Mouse (Mus musculus) ES-E14 (cell line): ENCODE results near the gene Brinp3. TPM values are rescaled to one million over a fixed set of nuclear protein-coding genes. Genes with fewer than 3 reads are reported as not detected.

Experiments used
- DNase-seq: peaks from one replicate; pipeline ENCODE4 v3.0.0-alpha.2; 2013; ENCODE audit warnings: low read depth, low spot score
- H3K27ac ChIP-seq: 2 replicates; pipeline ENCODE4 v1.5.1; 2012; ENCODE audit warnings: low read depth, mild to moderate bottlenecking, low read length, moderate library complexity, mixed read lengths; ENCODE audit not compliant: poor library complexity, insufficient read depth, severe bottlenecking
- H3K36me3 ChIP-seq: 2 replicates; pipeline ENCODE4 v1.6.1; 2012; ENCODE audit warnings: mild to moderate bottlenecking, low read length, moderate library complexity, mixed read lengths; ENCODE audit not compliant: control insufficient read depth, poor library complexity, insufficient read depth, severe bottlenecking
- H3K4me1 ChIP-seq, 2 experiments: fragments of 150-350 bp in 1 of 2; sonication (generic) in 1 of 2; 2 replicates each; pipeline ENCODE4 v1.6.1; 2012; ENCODE audit warnings: low read length in 2 of 2, mild to moderate bottlenecking in 1 of 2, mixed read lengths in 1 of 2; ENCODE audit not compliant: control insufficient read depth in 2 of 2, insufficient read depth in 2 of 2, poor library complexity in 1 of 2
- H3K4me3 ChIP-seq, 2 experiments: fragments of 150-350 bp in 1 of 2; sonication (generic) in 1 of 2; 2 replicates each; pipeline ENCODE4 v1.5.1; 2012; ENCODE audit warnings: low read length in 2 of 2, low read depth in 1 of 2, mild to moderate bottlenecking in 1 of 2, mixed read lengths in 1 of 2; ENCODE audit not compliant: insufficient read depth in 1 of 2, poor library complexity in 1 of 2, severe bottlenecking in 1 of 2
- H3K9ac ChIP-seq: 2 replicates; pipeline ENCODE4 v1.6.1; 2012; ENCODE audit warnings: low read depth, mild to moderate bottlenecking, low read length, mixed read lengths; ENCODE audit not compliant: poor library complexity, insufficient read depth, severe bottlenecking
- H3K9me3 ChIP-seq: fragments of 150-350 bp; sonication (generic); 2 replicates; pipeline ENCODE4 v1.6.1; 2012; ENCODE audit warnings: low read depth, mild to moderate bottlenecking, low read length; ENCODE audit not compliant: control insufficient read depth, insufficient read depth
- CHD2 ChIP-seq: IDR thresholded peaks from 2 replicates; pipeline ENCODE4 v1.6.1; 2014; ENCODE audit warnings: mild to moderate bottlenecking, low read depth, low read length, inconsistent platforms
- HCFC1 ChIP-seq: IDR thresholded peaks from 2 replicates; pipeline ENCODE4 v1.6.1; 2012; ENCODE audit warnings: low read length, inconsistent platforms, borderline replicate concordance; ENCODE audit not compliant: insufficient read depth
- MAFK ChIP-seq: IDR thresholded peaks from 2 replicates; pipeline ENCODE4 v1.6.1; 2014; ENCODE audit warnings: mild to moderate bottlenecking, low read depth, low read length, inconsistent platforms; ENCODE audit not compliant: insufficient read depth
- ZC3H11A ChIP-seq: IDR thresholded peaks from 2 replicates; pipeline ENCODE4 v1.6.1; 2012; ENCODE audit warnings: low read depth, mild to moderate bottlenecking, inconsistent platforms, low read length, borderline replicate concordance
- ZNF384 ChIP-seq: IDR thresholded peaks from 2 replicates; pipeline ENCODE4 v1.6.1; 2012; ENCODE audit warnings: low read depth, low read length, inconsistent platforms
- in situ Hi-C, 2 experiments: fragments of 600-800 bp; cut with MboI; formaldehyde crosslinking; loops; one replicate each; pipeline ENCODE4 v1.15.1; 2025; ENCODE audit warnings: low sequenced_read_pairs in 2 of 2, inconsistent platforms in 1 of 2; ENCODE audit not compliant: unreplicated experiment in 2 of 2
- total RNA-seq: library from RNA; depleted of rRNA; stranded (reverse); fragments of 300-350 nt; gene quantifications from 2 replicates; pipeline ENCODE4 v1.2.3, GENCODE M21; 2012

The Brinp3 gene
- total RNA-seq, 1 experiment, result 0.09 TPM

- H3K27ac ChIP-seq, result no peak overlapping the region
Observed at GRCm38 (mm10) chr1:146807765-146808164, 313.2 kb downstream of the Brinp3 start.

GRCm38 (mm10) chr1:146833888-146834287 lies 339.3 kb downstream of the Brinp3 start:
- Histone ChIP-seq H3K36me3 (no peaks in the 10 kb centered on the region), H3K9ac (no peak overlapping the region), H3K4me3 (no peak overlapping the region), H3K4me1 (no peaks in the 10 kb centered on the region), H3K9me3 (no peaks in the 10 kb centered on the region), H3K27ac (no peak overlapping the region)
- in situ Hi-C loops, result no loop called here
- no peak for DNase-seq
- no peak for TF ChIP-seq ZNF384
- no peak for TF ChIP-seq HCFC1
- TF ChIP-seq MAFK, result no peak
- TF ChIP-seq ZC3H11A, result no peak
- no peak for TF ChIP-seq CHD2

More at GRCm38 (mm10) chr1:146807765-146808164, 313.2 kb downstream of the Brinp3 start:
- no peak for TF ChIP-seq ZC3H11A
- no peak for TF ChIP-seq ZNF384
- TF ChIP-seq HCFC1, result no peak
- no peak for TF ChIP-seq CHD2
- no peak for TF ChIP-seq MAFK
- no peak overlapping the region for H3K9ac ChIP-seq
- no peak for DNase-seq
- no peaks in the 10 kb centered on the region for H3K4me1 ChIP-seq
- H3K4me3 ChIP-seq, result no peak overlapping the region
- H3K9me3 ChIP-seq, result no peaks in the 10 kb centered on the region
- H3K36me3 ChIP-seq, result no peaks in the 10 kb centered on the region
- in situ Hi-C loops, result no loop called here

- in situ Hi-C loops, result no loop called here
- TF ChIP-seq MAFK, result no peak
- no peak for TF ChIP-seq ZNF384
- TF ChIP-seq HCFC1, result no peak
- no peak for TF ChIP-seq CHD2
- TF ChIP-seq ZC3H11A, result no peak
- Histone ChIP-seq H3K9me3 (no peaks in the 10 kb centered on the region), H3K27ac (no peak overlapping the region), H3K4me3 (no peak overlapping the region), H3K36me3 (no peaks in the 10 kb centered on the region), H3K9ac (no peak overlapping the region), H3K4me1 (no peaks in the 10 kb centered on the region)
- DNase-seq, result no peak
Observed at GRCm38 (mm10) chr1:146844087-146844486, 349.5 kb downstream of the Brinp3 start.

- Histone ChIP-seq H3K36me3 (no peaks in the 10 kb centered on the region), H3K27ac (no peak overlapping the region), H3K9ac (no peak overlapping the region), H3K4me3 (no peak overlapping the region), H3K4me1 (no peaks in the 10 kb centered on the region), H3K9me3 (no peaks in the 10 kb centered on the region)
- no peak for DNase-seq
- in situ Hi-C loops, result no loop called here
- no peak for TF ChIP-seq ZNF384
- TF ChIP-seq HCFC1, result no peak
- TF ChIP-seq CHD2, result no peak
- no peak for TF ChIP-seq MAFK
- TF ChIP-seq ZC3H11A, result no peak
Observed at GRCm38 (mm10) chr1:146848892-146849291, 354.3 kb downstream of the Brinp3 start.

- H3K9me3 ChIP-seq, result no peaks in the 10 kb centered on the region
- no peaks in the 10 kb centered on the region for H3K36me3 ChIP-seq
- TF ChIP-seq CHD2 (no peak), ZNF384 (no peak), ZC3H11A (no peak), MAFK (no peak), HCFC1 (no peak)
- H3K4me3 ChIP-seq, result no peak overlapping the region
- no peak for DNase-seq
- no peaks in the 10 kb centered on the region for H3K4me1 ChIP-seq
- no peak overlapping the region for H3K9ac ChIP-seq
- in situ Hi-C loops, result no loop called here
- H3K27ac ChIP-seq, result no peak overlapping the region
Observed at GRCm38 (mm10) chr1:146850147-146850546, 355.6 kb downstream of the Brinp3 start.
